Mouse (Mus musculus) left cerebral cortex, adult 11 months (tissue): ENCODE results near the gene Tmem132a.

Experiments
- DNase-seq: peaks from one replicate; pipeline ENCODE4 v3.0.0; 2022; ENCODE audit warnings: low spot score

Gene Tmem132a

DNA sequence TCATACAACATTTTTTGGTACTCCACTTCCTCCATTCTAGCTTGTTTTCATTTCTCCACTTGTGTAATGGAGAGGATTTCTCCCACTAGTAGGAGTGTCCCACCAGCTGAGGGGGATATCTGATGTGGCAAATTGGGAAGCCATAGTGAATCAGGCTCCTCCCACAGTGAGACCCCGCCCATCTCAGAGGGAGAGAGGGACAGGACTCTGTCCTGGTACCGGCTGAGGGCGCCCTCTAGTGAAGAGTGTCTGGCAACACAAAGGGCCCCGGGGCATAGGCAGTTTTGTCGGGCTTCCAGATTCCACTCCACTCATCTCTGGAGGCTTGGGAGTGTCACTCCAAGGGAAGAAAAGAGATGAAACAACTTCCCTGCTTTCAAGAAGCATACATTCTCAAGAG, 38.3 kb downstream of the Tmem132a start:
- no peak for DNase-seq

- no peak for DNase-seq
Observed at GRCm38 (mm10) chr19:10829436-10830175, 40.1 kb downstream of the Tmem132a start, which contains the start of gene Cd6. TSS of gene Cd6 (minus strand) at chr19:10830058.

GRCm38 (mm10) chr19:10828321-10828720, 41.4 kb downstream of the Tmem132a start:
- DNase-seq, result no peak

DNA sequence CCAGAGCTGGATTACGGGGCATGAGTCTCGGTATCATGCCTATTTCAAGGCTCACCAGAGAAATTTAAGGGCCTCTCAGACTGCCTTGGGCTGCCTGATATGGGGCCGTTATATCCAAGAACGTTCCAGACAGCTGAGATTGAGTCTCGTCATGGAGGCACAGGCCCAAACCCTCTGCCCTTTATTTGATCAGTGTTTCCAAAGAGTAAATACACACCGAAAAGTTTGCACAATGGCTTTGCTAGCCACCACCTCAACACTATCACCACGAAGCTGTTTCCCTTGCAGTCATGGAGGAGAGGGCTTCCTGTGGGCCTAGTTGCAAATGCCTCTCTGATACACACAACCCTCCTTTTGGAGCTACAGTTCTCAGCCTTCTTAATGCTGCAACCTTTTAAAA, 45.7 kb downstream of the Tmem132a start:
- DNase-seq, result no peak

- no peak for DNase-seq
Observed at GRCm38 (mm10) chr19:10822534-10822933, 47.2 kb downstream of the Tmem132a start.

- no peak for DNase-seq
Observed at GRCm38 (mm10) chr19:10821319-10821718, 48.4 kb downstream of the Tmem132a start.

DNA sequence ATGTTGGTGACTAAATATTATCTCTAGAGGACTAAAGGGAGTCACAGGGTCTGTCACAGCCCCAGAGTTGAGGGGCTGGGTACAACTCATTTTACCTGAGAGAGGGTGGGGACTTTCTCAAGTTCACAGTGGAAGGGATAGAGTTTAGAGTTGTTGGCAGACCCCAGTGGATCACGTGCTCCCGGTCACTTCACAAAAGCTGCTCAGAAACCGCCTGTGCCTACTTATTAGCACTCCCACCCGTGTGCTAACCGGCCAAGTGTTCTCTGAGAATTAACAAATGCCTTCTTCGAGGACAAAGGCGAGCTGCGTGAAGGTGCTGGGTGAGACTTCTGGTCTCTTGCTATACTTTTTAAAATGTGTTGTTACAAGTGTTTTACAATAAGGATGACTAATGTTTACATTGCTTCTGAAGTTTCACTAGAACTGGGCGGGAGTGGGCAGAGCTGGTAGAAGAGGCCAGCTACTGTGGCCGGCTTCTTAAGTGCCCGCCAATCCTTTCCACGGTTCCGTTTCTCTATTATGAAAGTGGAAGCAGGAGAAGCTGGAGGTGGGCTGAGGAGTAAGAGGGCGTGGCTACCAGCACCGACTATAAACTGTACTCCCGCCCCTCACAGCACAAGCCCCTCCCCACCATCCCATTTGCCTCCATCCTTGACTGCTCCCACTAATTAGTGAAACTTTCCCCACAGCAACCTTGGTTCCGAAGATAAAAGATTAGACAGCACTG, 51.4 kb downstream of the Tmem132a start:
- DNase-seq, result no peak

DNA sequence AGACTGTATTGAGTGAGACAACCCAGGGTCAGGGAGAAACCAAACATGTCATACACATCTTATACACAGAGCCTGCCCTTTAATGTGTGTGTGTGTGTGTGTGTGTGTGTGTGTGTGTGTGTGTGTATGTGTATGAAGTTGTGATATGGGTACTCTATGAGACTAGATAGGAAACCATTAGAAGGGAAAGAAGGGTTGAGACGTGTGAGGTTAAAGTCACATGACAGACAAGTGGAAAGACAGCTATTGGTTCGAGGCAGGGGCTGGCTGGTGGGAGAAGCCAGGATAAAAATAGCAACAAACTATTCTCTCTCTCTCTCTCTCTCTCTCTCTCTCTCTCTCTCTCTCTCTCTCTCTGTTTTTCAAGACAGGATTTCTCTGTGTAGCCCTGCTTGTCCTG, 53.3 kb downstream of the Tmem132a start:
- no peak for DNase-seq

- DNase-seq, result no peak
Observed at GRCm38 (mm10) chr19:10815871-10816270, 53.9 kb downstream of the Tmem132a start.

DNA sequence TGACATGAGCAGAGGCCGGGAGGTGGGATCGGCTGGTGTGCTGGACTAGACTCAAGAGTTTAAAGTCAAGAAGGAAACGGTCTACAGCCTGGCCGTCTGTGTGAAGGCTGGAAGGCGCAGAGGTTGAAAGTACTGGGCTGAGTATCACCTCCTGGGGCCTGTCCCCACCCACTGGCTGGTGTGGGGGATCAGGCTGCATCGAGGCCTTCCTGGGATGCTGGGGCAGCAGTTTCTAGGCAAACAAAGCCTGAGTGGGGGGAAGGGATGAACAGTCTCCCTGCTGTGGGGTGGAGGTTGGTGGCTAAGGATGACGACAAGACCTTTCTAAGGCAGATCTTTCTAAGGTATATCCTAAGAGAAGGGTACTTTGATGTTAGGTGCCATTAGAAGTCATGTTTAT, 55.8 kb downstream of the Tmem132a start:
- no peak for DNase-seq

- no peak for DNase-seq
Observed at GRCm38 (mm10) chr19:10813039-10813438, 56.7 kb downstream of the Tmem132a start.

DNA sequence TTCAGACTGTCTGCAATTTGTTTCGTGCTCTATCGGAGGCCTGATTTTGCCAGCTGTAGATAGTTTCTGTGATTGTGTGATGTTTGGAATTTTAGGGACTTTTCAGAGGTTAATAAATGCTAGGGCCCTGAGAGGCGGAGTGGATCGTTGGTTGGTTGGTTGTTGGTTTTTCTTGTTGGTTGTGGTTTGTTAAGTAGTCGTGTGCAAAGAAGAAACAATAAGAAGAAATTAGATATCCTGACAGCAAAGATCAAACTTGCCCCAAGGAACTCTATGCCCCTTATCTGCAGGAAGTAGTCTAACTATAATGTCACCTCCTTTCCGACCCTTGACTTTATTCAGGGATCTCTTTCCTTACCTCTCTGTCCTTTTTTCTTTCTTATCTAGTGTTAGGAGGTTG, 58.3 kb downstream of the Tmem132a start:
- no peak for DNase-seq

GRCm38 (mm10) chr19:10810176-10810492, 59.6 kb downstream of the Tmem132a start:
- DNase-seq, result no peak

GRCm38 (mm10) chr19:10809428-10810175, 60.1 kb downstream of the Tmem132a start:
- DNase-seq, result peak; percentile 82

GRCm38 (mm10) chr19:10808524-10809233, 61.1 kb downstream of the Tmem132a start:
- DNase-seq, result no peak
